Mouse (Mus musculus) ovary, adult 18-20 months (tissue): ENCODE data around the gene Kif1c.

Experiments used
- DNase-seq: peaks from one replicate; pipeline ENCODE4 v3.0.0; 2022; ENCODE audit warnings: low spot score, mixed read lengths

Gene Kif1c

DNA sequence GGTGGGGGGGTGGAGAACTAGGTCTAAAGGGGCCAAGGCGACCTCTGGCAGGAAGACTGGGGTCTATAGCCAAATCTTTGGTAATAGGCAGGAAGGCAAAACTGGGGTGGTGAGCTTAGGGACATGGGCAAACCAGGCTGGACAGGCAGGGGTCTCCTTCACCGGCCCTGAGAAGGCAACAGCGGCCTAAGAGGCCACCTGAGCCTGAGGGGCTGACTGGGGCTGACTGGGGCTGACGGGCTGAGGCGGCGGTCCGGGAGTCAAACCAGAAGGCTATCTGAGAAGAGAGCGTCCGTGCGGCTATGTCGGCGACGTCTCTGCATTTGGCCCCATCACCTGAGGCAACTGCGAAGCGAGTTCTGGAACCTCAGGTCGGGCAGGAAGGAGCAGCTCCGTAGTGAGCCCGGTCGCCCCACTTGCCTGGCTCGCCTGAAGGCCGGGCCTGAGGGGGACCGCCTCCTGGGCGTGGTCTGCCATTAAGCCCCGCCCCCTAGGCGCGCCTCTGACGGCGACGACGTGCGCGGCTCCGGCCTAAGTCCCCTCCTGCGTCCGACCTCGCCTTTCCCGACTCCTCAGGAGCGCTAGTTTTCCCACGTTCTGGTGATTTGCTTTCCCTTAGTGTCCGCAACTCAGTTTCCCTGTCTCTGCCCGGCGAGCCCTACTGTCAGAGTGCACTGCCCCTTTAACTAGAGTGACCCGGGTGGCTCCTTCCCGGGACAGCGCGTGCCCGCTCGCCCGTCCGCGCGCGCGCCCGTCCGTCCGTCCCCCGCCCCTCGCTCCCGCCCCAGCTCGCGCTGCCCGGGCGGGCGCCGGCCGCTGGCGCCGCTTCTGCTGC is at the start of gene Kif1c, which contains the start of gene Inca1:
Kif1c (plus strand) TSS at position 827 of the 835 bp plus-strand sequence.
Inca1 (minus strand) TSS at position 434 of the 835 bp plus-strand sequence.
- peak; percentile 88 for DNase-seq

DNA sequence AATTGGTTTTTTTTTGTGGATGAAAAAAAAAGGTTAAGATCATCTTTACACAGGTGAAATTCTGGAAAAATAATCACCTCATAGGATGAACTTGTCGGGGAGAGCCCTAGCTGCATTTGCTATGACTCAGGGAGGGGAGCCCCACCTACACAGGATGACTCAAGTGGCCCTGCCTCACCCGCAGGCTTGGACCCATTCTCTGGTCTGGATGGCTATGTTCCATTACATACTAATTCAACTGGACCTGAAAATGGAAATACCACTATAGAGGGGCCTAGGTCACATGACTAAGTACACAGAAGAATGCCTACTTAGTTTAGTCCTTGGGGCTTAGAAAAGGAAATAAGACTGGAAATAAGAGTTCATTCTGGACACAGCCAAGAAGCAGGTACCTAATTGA is 49.0 kb upstream of the Kif1c start:
- DNase-seq, result no peak

DNA sequence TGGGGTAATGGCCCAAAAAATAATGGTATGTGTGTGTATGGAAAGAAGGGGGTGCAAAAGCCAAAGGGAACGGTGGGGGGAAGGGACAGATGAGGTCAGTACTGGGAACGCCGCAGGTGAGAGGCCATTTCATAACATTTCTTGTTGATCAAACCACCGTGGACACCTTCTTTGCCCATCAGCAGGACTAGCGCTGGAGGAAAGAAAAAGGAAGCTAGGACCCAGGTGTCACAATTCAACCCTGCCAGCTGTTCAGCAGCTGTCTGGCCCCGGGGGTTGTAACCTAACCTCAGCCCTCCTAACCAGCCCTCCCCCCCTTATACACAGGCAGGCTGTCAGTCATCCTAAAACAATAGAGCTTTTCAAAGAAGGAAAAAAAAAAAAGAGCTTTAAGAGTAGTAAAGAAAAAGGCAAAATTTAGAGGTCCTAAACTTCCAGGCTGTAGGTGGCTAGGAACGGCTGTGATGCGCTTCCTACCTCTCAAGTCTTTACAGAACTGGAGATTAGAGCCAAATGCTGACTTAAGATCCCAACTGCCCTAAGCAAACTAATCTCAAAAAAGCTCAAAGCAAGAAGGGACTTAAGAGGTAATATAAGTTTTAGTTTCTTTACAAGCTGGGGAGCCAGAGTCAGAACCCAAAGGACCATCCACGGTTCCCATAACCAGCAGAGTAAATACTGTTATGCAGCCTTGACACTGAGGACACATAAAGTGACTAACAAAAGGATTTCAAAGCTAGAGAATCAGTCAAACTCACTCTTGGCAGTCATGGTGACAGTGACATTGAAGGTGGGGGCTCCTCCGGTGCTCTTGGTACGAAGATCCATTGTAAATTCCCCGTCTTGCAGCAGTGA is 48.1 kb upstream of the Kif1c start:
- no peak for DNase-seq

DNA sequence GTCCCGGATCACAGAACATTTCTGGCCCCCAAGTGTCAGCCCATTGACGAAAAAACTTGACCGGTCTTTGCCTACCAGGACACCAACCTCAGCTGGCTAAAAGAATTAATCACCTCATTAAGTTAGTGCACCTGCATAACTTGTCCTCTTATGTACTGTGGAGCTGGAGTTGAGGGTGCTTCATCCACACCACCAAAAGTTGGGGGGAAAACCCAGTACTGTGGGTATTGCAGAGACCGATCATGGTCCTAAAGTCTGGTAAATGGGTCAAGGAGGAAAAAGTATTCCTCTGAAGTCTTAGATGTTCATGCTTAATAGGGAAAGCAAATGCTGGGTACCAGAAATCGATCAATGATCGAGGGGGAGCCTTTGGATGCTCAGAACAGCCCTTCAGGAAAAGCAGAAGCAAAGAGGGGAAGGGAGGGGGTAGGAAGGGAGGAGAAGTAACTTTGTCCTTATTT is 47.4 kb upstream of the Kif1c start:
- no peak for DNase-seq

DNA sequence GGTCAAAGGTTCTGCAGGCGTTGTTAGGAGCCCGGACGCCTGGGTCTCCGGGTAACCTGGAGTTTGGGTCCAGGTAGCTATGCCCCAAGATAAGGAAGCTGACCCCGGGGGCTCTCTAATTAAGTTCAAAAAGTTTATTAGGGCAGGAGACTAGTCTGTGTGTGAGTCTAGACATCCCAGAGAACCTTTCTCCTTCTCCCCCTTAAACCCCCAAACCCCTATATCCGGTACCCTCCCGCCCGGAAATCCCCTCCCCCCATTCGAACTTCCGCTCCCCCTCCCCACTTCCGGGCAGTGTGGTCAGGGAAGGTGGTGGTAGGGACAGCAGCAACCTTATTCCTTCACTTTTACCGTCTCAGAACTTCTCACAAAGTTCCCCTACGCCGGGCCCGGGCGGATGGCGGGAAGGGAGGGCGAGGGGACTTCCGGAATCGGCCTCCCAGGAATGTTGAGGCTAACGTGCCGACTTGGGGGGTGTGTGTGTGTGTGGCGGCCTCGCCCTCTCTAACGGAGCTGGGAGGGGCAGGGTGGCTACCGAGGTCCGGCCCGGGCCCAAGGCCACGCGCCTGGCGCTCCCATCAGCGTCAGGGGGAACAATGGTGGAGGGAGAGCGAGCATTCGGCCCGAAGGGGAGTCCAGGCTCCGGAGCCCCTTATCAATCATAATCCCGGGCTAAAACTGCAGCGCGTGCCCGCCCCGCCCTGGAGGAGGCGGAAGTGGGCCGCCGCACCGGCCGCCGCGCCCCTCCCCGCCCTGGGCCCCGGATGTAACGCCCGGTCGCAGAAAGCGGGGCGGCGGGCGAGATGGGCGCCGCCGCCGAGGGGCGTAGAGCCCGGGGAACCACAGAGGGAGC is 46.8 kb upstream of the Kif1c start:
- DNase-seq, result peak; percentile 54

DNA sequence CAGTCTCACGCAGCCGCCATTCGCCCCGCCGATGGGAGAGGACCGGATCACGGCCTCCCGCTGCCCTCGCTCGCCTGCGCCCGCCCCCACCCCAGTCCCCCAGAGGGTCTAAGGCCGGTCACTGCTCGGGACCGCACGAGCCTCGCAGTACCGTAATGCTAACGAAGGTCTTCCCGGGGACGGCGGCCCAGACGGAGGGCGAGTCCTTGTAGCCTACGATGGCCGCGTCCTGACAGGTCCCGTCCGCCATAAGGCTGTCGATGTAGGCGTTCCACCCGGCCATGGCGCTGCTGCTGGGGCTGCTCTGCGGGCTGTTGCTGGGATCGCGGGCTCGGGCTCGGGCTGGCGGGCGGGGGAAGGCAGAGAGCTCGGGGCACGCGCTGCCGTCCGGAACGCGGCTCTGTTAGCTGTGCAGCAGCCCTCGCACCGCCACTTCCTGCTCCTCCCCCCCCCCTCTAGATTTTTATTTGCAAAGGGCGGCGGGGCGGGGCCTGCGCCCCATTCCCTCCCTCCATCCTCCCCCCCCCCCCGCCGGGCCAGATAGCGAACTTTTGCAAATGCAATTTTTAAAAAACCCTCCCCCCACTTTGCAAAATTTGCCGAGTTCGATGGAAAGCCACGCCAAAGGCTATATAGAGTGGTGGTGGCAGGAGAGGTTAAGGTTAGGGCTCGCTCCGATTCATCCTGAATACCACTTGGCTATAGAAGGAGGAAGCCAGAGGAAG is 46.0 kb upstream of the Kif1c start, which contains the start of gene Pfn1:
Pfn1 (minus strand) TSS at position 447 of the 725 bp plus-strand sequence.
- DNase-seq, result peak; percentile 52

DNA sequence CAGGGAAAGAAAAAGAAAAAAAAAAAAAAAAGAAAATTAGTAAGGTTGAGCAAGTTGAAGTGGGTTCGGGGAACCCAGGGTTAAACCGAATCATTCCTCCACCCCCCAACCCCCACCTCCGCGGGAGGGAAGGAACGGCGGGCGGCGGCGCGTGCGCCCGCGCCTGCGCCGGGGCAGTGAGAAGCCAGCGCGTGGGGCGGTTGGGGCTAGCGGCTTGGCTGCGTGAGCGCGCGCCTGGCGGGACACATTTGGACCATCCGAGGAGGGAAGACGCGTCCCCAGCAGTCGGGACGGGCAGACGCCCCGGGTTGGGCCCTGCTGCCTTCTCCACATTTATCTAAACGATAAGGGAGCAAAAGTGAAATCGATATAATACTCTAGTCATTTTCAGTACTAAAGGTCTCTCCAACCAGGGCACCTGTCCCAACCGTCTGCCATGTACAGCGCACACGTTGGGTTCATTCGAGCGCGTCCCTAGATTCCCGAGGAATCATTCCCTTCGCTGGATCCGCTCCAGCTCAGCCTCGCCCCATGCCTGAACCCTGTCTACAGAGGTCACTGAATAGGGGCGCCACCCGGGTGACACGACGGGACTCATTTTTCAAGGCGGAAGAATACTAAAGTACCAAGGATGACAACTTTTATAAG is 45.3 kb upstream of the Kif1c start:
- peak; percentile 71 for DNase-seq

DNA sequence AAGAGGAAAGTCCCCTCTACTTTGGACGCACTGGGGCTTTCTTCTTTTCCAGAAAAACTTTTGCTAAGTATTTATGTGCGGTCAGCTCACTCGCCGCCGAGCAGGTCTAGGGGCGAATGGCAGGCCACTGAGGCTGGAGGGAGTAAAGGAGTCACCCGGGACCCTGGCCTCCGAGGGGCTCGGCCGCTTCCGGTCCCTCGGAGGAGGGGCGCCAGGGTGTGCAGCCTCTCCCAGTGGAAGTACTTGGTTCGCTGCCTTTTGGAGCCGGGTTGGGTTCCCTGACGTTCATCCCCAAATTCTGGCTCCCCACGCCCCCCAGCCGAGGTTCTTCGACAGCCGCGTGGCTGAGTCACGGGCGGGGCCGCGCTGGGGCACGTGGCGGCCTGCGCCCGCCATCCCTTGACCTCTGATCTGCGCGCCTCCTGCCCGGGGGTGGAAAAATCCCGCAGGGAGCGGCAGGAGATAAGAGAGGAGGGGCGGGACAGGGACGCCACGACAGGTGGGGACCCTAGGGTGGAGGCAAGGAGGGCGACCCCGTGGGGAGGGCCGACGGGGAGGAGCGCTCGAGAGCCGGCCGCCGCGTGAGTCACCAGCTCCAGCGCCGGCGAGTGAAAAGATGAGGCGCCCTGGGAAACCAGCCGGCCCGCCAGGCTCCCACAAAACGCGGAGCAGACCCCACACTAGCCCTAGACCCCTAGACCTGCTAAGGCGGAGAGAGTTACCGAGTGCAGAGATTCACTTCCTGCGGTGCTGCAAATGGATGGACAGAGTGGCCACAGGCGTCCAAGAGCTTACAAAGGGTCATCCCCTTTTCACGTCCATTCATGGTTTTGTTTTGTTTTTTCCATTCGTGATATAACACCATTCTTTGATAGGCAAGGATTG is 44.5 kb upstream of the Kif1c start:
- DNase-seq, result peak; percentile 53

DNA sequence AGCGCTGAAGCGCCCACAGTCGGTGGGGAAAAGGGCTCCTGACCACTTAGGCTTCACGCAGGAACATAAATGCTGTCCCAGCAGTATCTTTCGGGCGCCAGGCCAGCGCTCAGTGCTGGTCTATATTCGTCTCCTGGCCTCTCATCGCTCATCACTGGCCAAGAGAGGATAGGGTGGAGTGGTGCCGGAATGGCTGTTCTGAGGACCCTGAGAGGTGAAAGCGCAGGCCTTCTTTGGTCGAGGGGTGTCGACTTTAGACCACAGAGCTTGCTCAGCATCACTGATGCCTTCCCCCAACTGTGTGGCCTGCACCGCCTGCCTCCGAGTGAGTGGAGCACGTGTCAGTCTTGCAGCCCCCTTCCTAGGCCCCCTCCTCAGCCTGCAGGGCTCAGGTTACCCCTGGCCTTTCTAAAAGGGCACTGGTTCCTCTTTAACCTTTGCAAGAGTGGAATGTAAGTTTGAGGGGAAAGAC is 43.9 kb upstream of the Kif1c start:
- DNase-seq, result no peak

DNA sequence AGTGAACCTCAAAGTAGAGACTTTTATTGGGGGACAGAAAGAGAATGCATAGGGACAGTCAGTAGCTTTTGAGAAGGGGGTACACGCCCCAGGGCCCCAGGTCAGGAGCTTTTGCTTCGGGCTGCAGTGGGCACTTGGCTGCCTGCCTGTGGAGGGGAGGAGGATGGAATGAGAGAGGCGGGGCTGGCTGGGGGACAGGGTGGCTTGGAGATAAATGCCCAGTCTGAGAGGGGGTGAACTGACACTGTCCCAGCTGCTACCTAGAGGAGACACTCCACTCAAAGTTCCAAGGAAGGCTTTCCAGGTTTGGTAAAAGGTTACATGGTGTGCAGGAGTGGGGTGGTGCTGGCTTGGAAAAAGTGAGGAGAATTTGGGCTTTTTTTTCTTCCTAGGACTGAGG is 43.4 kb upstream of the Kif1c start, which contains the start of gene Eno3:
Eno3 (plus strand) TSS at position 239 of the 400 bp plus-strand sequence.
- DNase-seq, result no peak

DNA sequence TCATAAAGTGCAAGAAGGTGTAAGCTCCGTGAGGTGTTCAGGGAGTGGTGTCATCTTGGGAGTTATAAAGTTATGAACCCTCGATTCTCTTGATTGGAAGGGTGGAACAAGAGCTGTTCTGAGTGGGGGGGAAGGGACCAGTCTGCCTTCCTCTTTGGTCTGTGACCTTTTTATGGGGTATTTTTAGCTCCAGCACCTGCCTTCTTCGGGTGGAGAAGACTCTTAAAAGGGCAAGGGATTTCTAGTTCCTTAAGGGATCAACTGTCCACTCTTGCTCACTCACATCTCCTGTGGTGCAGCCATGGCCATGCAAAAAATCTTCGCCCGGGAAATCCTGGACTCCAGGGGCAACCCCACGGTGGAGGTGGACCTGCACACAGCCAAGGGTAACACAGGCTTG is 42.8 kb upstream of the Kif1c start:
- no peak for DNase-seq

DNA sequence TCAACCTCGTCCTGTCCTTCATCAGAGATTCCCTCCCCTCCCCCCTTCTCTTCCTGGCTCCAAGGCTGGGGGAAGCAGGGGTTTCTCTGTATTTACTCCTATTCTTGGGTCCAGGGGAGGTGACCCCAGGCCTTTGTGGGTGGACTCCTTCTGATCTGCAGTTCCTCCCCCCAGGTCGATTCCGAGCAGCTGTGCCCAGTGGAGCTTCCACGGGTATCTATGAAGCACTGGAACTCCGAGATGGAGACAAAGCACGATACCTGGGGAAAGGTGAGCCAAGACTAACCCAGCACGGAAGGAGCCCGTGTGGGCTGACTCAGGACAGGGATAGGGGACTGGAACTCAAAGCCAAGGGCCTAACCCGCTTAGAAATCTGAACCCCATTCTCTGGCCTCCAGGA is 42.4 kb upstream of the Kif1c start:
- DNase-seq, result no peak

DNA sequence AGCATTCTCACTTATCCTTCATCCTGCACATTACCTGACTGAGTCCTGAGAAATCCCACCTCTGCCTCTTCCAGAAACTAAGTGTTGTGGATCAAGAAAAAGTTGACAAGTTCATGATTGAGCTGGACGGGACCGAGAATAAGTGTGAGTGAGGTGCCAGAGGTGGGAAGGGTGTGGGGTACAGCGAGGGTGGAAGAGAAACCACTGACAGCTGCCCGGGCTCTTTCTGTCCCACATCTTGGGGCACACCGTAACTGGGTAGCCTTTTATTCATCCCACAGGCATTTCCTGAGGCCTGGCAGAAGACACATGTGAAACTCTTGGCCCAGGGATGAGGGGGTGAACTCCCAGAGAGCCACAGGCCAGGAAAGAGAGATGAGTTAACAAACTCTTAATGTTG is 41.8 kb upstream of the Kif1c start:
- DNase-seq, result no peak

DNA sequence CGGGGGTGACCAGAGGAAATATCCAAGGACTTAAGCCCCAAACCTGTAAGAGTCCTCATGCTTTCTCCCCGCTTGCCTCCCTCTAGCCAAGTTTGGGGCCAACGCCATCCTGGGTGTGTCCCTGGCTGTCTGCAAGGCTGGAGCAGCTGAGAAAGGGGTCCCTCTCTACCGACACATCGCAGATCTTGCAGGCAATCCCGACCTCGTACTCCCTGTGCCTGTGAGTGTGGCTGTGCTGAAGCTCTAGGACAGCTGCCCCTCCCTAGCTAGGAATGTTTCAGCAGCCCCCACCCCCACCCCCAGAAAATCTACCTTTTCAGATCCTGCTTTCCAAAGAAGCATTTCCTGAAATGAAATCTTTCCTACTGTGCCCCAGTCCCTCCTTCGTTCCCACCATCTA is 41.4 kb upstream of the Kif1c start:
- no peak for DNase-seq

DNA sequence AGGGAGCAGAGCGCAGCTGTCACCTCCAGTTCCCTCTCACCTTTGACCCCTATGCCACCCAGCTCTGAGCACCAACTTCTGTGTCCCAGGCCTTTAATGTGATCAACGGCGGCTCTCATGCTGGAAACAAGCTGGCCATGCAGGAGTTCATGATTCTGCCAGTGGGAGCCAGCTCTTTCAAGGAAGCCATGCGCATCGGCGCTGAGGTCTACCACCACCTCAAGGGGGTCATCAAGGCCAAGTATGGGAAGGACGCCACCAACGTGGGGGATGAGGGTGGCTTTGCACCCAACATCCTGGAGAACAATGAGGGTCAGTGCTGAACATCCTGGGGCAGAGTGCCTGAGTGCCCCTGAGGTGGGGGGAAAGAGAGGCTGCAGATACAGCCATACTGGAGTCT is 39.8 kb upstream of the Kif1c start:
- no peak for DNase-seq

DNA sequence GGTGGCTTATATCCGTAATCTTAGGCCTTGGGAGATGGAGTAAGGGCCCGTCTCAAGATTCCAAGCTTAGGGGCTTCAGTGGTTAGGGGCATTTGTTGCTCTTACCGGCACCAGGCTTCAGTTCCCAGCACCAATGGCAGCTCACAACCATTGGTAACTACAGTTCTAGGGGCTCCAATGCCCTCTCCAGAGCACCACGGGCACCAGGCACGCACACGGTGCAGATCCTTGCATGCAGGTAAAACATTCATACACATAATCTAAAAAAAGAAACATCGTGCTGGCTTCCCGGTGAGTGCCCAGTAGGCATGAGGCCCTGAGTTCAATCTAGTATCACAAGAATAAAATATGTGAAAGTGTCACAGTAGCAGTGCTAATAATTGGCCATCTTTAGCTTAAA is 37.2 kb upstream of the Kif1c start:
- no peak for DNase-seq

DNA sequence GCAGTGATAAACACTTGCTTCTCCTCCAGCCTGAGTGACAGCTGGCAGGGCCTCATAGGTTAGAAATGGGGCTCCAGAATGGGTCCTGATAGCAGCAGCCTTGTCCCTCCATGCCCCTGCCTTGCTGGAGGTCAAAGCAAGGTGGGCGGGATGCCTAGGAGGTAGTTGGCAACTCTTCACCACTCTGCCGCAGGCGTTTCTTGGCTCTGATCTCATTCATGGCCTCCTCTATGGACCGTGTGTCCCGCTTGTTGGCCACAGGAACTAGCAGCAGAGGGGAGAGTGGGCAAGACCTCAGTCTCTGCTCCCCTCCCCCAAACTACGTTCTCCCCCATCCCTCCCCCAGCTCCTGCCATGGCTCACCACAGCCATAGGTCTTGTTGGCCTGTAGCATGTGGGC is 36.4 kb upstream of the Kif1c start:
- DNase-seq, result no peak

DNA sequence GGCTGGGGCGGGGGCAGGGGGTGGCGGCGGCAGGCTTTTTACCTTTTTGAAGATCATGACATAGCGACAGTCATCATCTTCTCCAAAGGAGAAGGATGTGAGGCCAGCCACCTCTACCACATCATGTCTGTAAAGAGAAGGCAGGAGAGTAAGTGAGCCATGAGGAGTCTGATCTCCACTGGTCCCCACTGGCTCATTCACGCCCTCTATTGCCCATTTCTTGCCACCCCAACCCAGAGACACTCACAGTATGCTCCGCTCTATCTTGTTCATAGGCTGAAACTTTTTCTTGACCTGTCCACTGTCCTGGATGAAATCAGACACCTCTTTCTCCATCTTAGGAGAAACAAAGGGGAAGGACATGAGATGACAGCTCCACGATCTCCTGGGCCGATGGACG is 35.6 kb upstream of the Kif1c start:
- DNase-seq, result no peak

DNA sequence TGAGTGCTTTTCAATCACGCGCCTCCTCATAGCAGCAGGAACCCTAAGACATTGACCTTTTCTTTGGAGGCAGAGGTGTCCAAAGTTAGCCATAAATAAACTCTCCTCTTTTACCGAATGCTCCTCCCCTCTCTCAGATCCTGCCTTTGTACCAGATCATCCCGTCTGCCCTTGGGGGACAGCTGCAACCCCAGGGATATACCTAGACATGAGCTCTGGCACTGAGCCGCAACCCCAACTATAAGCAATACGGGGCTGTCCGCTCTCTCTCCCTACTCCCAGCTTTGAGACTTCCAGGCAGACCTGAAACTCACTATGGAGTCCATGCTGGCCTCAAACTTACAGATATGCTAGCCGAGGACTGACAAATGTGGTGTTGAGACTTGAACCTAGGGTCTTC is 33.7 kb upstream of the Kif1c start:
- no peak for DNase-seq
